Mouse (Mus musculus) ES-E14 (cell line): ENCODE measurements at regions not wholly inside any gene's neighbourhood (a gene's known extent, or its start where the extent isn't known, plus 50 kb on each side); places are given as distances from the start of the nearest gene placed in this dataset.

Experiments
- DNase-seq: peaks from one replicate; pipeline ENCODE4 v3.0.0-alpha.2; 2013; ENCODE audit warnings: low read depth, low spot score
- H3K27ac ChIP-seq: 2 replicates; pipeline ENCODE4 v1.5.1; 2012; ENCODE audit warnings: low read depth, mild to moderate bottlenecking, low read length, moderate library complexity, mixed read lengths; ENCODE audit not compliant: poor library complexity, insufficient read depth, severe bottlenecking
- H3K36me3 ChIP-seq: 2 replicates; pipeline ENCODE4 v1.6.1; 2012; ENCODE audit warnings: mild to moderate bottlenecking, low read length, moderate library complexity, mixed read lengths; ENCODE audit not compliant: control insufficient read depth, poor library complexity, insufficient read depth, severe bottlenecking
- H3K4me1 ChIP-seq, 2 experiments: fragments of 150-350 bp in 1 of 2; sonication (generic) in 1 of 2; 2 replicates each; pipeline ENCODE4 v1.6.1; 2012; ENCODE audit warnings: low read length in 2 of 2, mild to moderate bottlenecking in 1 of 2, mixed read lengths in 1 of 2; ENCODE audit not compliant: control insufficient read depth in 2 of 2, insufficient read depth in 2 of 2, poor library complexity in 1 of 2
- H3K4me3 ChIP-seq, 2 experiments: fragments of 150-350 bp in 1 of 2; sonication (generic) in 1 of 2; 2 replicates each; pipeline ENCODE4 v1.5.1; 2012; ENCODE audit warnings: low read length in 2 of 2, low read depth in 1 of 2, mild to moderate bottlenecking in 1 of 2, mixed read lengths in 1 of 2; ENCODE audit not compliant: insufficient read depth in 1 of 2, poor library complexity in 1 of 2, severe bottlenecking in 1 of 2
- H3K9ac ChIP-seq: 2 replicates; pipeline ENCODE4 v1.6.1; 2012; ENCODE audit warnings: low read depth, mild to moderate bottlenecking, low read length, mixed read lengths; ENCODE audit not compliant: poor library complexity, insufficient read depth, severe bottlenecking
- H3K9me3 ChIP-seq: fragments of 150-350 bp; sonication (generic); 2 replicates; pipeline ENCODE4 v1.6.1; 2012; ENCODE audit warnings: low read depth, mild to moderate bottlenecking, low read length; ENCODE audit not compliant: control insufficient read depth, insufficient read depth
- CHD2 ChIP-seq: IDR thresholded peaks from 2 replicates; pipeline ENCODE4 v1.6.1; 2014; ENCODE audit warnings: mild to moderate bottlenecking, low read depth, low read length, inconsistent platforms
- HCFC1 ChIP-seq: IDR thresholded peaks from 2 replicates; pipeline ENCODE4 v1.6.1; 2012; ENCODE audit warnings: low read length, inconsistent platforms, borderline replicate concordance; ENCODE audit not compliant: insufficient read depth
- MAFK ChIP-seq: IDR thresholded peaks from 2 replicates; pipeline ENCODE4 v1.6.1; 2014; ENCODE audit warnings: mild to moderate bottlenecking, low read depth, low read length, inconsistent platforms; ENCODE audit not compliant: insufficient read depth
- ZC3H11A ChIP-seq: IDR thresholded peaks from 2 replicates; pipeline ENCODE4 v1.6.1; 2012; ENCODE audit warnings: low read depth, mild to moderate bottlenecking, inconsistent platforms, low read length, borderline replicate concordance
- ZNF384 ChIP-seq: IDR thresholded peaks from 2 replicates; pipeline ENCODE4 v1.6.1; 2012; ENCODE audit warnings: low read depth, low read length, inconsistent platforms
- in situ Hi-C, 2 experiments: fragments of 600-800 bp; cut with MboI; formaldehyde crosslinking; loops; one replicate each; pipeline ENCODE4 v1.15.1; 2025; ENCODE audit warnings: low sequenced_read_pairs in 2 of 2, inconsistent platforms in 1 of 2; ENCODE audit not compliant: unreplicated experiment in 2 of 2

DNA sequence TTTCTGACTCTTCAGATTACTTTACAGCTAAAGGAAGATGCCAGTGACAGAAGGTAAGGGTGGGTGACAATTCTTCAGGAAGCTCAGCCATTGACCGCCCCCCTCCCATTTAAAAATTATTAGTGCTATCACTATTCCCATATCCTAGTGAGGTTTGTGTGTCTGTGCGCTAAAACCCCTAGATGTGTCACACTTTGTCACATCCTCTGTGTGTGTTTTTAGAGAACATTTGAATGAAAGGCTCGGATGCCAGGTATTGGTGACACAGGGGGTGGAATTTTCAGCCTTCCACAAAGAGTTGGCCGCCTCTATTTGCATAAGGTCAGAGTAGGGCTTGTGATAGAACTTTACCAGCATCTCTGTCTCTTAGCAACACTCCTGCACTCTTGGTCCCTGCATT lies 83.4 kb downstream of the Nr2f2 start:
- Histone ChIP-seq H3K4me3 (no peak overlapping the region), H3K4me1 (no peaks in the 10 kb centered on the region; a peak in 1 of 4 replicates), H3K27ac (no peak overlapping the region), H3K9ac (no peak overlapping the region), H3K36me3 (no peaks in the 10 kb centered on the region), H3K9me3 (no peaks in the 10 kb centered on the region)
- TF ChIP-seq ZNF384 (no peak), CHD2 (no peak), MAFK (no peak), ZC3H11A (no peak), HCFC1 (no peak)
- no peak for DNase-seq
- in situ Hi-C loops = loop anchor here (5.0 to 25.0 kb wide), 3 partner anchors 49 to 796 kb away; no protein-coding TSS in a partner anchor

DNA sequence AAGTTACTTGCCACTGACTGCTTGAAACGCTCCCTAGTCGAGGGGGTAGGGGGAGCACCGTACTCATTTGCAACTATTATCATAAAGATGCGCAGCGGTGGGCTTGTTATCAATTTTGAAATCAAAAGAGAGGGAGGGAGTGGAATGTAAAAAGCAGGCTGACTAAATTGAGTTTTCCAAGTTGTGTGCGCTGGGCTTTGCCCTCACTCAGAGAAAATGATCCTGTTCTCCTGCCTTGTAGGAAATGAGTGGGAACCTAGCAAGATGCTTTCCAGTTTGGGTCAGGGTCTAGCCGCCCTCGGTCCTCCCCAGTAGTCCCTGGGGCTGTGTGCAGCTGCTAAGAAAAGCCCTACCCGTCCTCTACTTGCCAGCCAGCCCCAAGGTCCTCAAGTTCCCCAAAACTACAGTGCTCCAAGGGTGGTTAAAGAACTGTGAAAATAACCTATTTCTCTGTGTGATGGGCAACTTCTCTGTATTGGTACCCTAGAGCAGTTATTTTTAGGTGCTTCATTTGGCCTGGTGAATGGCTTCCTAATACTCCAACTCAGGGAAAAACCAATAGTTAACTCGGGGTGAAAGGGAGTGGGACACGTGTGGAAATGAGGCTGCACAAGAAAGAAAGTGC lies 84.5 kb downstream of the Nr2f2 start:
- no peak for DNase-seq
- Histone ChIP-seq H3K4me1 (no peaks in the 10 kb centered on the region; a peak in 1 of 4 replicates), H3K9ac (no peak overlapping the region), H3K27ac (no peak overlapping the region), H3K4me3 (no peak overlapping the region), H3K36me3 (no peaks in the 10 kb centered on the region), H3K9me3 (no peaks in the 10 kb centered on the region)
- in situ Hi-C loops = loop anchor here (5.0 to 25.0 kb wide), 3 partner anchors 50 to 795 kb away; no protein-coding TSS in a partner anchor
- TF ChIP-seq CHD2 = no peak
- no peak for TF ChIP-seq MAFK
- TF ChIP-seq ZC3H11A = no peak
- no peak for TF ChIP-seq ZNF384
- no peak for TF ChIP-seq HCFC1

DNA sequence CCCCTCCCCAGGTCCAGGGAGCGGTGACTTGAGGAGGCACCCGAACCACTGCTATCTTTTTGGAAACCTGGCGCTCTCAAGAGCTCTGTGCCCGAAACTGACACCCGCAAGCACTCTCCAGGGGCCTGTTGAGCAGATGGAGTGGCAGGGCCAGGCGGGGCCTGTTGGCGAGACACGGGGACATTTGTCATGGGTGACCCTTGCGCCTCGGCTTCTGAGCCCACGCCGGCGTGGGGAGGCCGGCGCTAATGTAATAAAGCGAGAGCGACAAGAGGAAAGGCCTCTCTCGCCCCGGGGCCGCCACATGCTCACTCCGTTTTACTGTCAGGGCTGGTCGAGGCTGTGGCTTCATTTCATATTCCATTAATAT lies 85.2 kb downstream of the Nr2f2 start:
- no peaks in the 10 kb centered on the region for H3K9me3 ChIP-seq
- H3K4me3 ChIP-seq = peak overlapping the region in 1 of 2 experiments; percentile 11; a peak in 1 of 4 replicates

DNA sequence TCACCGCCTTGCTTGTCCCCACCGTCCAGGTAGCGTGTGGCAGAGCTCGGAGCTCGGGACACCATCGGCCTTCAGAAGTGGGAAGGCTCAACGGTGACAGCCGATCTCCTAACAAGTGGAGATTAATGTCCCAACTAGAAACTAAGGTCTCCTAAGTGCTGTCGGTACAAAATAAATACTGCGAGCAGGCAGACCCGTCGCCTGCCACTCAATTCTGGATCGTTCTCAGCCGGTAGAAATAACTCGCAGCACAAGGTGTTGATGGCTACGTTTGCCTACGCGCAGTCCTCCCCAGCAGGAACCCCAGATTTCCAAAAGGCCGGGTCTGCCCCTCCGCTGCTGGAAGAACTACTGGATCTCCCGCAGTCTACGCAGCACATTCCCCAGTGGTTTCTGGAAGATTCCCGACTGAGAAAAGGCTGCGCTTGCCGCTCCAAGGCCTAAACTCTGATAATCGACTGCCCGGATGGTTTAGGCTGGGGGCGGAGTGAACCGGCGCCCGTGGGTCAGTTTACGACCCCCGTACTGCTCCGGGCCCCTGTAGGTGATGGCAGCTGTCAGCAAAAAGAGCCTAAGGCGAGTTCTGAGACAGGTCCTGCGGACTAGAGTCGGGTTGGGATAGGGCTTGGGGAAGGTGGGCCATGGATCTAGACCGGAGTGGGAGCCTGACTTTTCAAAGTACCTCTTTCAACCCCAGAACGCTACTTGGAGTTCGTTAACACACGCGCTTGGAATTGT lies 85.7 kb downstream of the Nr2f2 start:
- no peak overlapping the region for H3K27ac ChIP-seq
- peak overlapping the region; percentile 25 to 34; a peak in 2 of 4 replicates for H3K4me3 ChIP-seq
- no peaks in the 10 kb centered on the region; a peak in 1 of 4 replicates for H3K4me1 ChIP-seq
- no peaks in the 10 kb centered on the region for H3K36me3 ChIP-seq
- H3K9me3 ChIP-seq = no peaks in the 10 kb centered on the region
- no peak for DNase-seq
- TF ChIP-seq ZC3H11A (no peak), ZNF384 (no peak), CHD2 (no peak), HCFC1 (no peak), MAFK (no peak)
- in situ Hi-C loops = loop anchor here (5.0 to 25.0 kb wide), 3 partner anchors 51 to 794 kb away; no protein-coding TSS in a partner anchor
- no peak overlapping the region for H3K9ac ChIP-seq

More for the DNA sequence above, 85.2 kb downstream of the Nr2f2 start:
- in situ Hi-C loops = loop anchor here (5.0 to 25.0 kb wide), 3 partner anchors 51 to 794 kb away; no protein-coding TSS in a partner anchor
- Histone ChIP-seq H3K9ac (0 out of 2 replicates have a peak overlapping the region, but pooled peaks have one; percentile 1), H3K4me1 (no peaks in the 10 kb centered on the region; a peak in 1 of 4 replicates), H3K36me3 (no peaks in the 10 kb centered on the region), H3K27ac (no peak overlapping the region)
- no peak for DNase-seq
- no peak for TF ChIP-seq HCFC1
- TF ChIP-seq ZC3H11A = no peak
- no peak for TF ChIP-seq ZNF384
- TF ChIP-seq MAFK = no peak
- no peak for TF ChIP-seq CHD2
